Mouse (Mus musculus) A20 (cell line): ENCODE data around the gene Ntn3.

Experiments
- DNase-seq: peaks from one replicate; pipeline ENCODE4 v3.0.0-alpha.2; 2011; ENCODE audit warnings: low read depth, low spot score

The Ntn3 gene

GRCm38 (mm10) chr17:24209043-24209915 is at the start of gene Ntn3:
TSS of gene Ntn3 (minus strand) at chr17:24209531.
- DNase-seq = no peak

- no peak for DNase-seq
Observed at GRCm38 (mm10) chr17:24258981-24259380, 49.6 kb upstream of the Ntn3 start.

GRCm38 (mm10) chr17:24252329-24252728 is 43.0 kb upstream of the Ntn3 start:
- DNase-seq = no peak

GRCm38 (mm10) chr17:24251320-24252069 is 42.2 kb upstream of the Ntn3 start, which contains the start of gene Ccnf:
TSS of gene Ccnf (minus strand) at chr17:24251484.
- DNase-seq = peak; percentile 99

GRCm38 (mm10) chr17:24250988-24251319 is 41.6 kb upstream of the Ntn3 start:
- DNase-seq = no peak

- DNase-seq = peak; percentile 34
Observed at GRCm38 (mm10) chr17:24248641-24249040, 39.3 kb upstream of the Ntn3 start.

GRCm38 (mm10) chr17:24244061-24244460 is 34.7 kb upstream of the Ntn3 start:
- no peak for DNase-seq

- DNase-seq = peak; percentile 48
Observed at GRCm38 (mm10) chr17:24243311-24243969, 34.1 kb upstream of the Ntn3 start.

GRCm38 (mm10) chr17:24236921-24237320 is 27.6 kb upstream of the Ntn3 start:
- no peak for DNase-seq

- no peak for DNase-seq
Observed at GRCm38 (mm10) chr17:24236479-24236878, 27.1 kb upstream of the Ntn3 start.

GRCm38 (mm10) chr17:24227941-24228340 is 18.6 kb upstream of the Ntn3 start:
- DNase-seq = no peak

GRCm38 (mm10) chr17:24226721-24227120 is 17.4 kb upstream of the Ntn3 start:
- DNase-seq = no peak

GRCm38 (mm10) chr17:24225851-24226250 is 16.5 kb upstream of the Ntn3 start:
- no peak for DNase-seq

- no peak for DNase-seq
Observed at GRCm38 (mm10) chr17:24224741-24225140, 15.4 kb upstream of the Ntn3 start.

GRCm38 (mm10) chr17:24223513-24223912 is 14.2 kb upstream of the Ntn3 start:
- DNase-seq = no peak

- no peak for DNase-seq
Observed at GRCm38 (mm10) chr17:24222653-24223052, 13.3 kb upstream of the Ntn3 start.

- DNase-seq = peak; percentile 97
Observed at GRCm38 (mm10) chr17:24220435-24221411, 11.4 kb upstream of the Ntn3 start, which contains the start of gene Tedc2. TSS of gene Tedc2 (minus strand) at chr17:24220851.

- DNase-seq = no peak
Observed at GRCm38 (mm10) chr17:24216836-24217235, 7.5 kb upstream of the Ntn3 start.

GRCm38 (mm10) chr17:24213186-24213585 is 3.9 kb upstream of the Ntn3 start:
- no peak for DNase-seq

GRCm38 (mm10) chr17:24212441-24213018 is 3.2 kb upstream of the Ntn3 start:
- no peak for DNase-seq
